Mouse (Mus musculus): ENCODE measurements around the gene Itpr2. TPM values are rescaled to one million over a fixed set of nuclear protein-coding genes. Genes with fewer than 3 reads are reported as not detected.

Itpr2 gene
- polyA plus RNA-seq, 1 experiment, result 6.6 TPM

DNA sequence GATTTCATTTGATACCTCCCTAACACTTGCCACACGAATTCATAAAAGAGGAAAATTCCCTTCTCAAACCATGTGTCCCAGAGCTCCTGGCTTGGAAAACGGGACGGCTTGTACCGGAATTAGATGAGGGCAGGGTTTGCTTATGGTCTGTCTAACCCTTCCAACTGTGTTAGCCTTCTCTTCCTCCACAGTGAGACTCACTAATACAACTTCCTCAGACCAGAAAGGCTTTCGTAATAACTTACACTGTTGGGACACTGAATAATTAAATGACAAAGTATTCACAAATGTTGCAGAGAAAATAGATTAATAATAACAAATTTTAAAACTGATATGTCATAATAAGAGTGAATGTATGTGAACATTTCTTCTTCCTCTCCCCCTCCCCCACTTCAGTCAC lies 187.7 kb downstream of the Itpr2 start:
- H3K27ac ChIP-seq (ENCODE audit: insufficient read depth, low read length), result no peak overlapping the region
- H3K27me3 ChIP-seq (ENCODE audit: control insufficient read depth, insufficient read depth, low read length), result no peaks in the 10 kb centered on the region
- no peaks in the 10 kb centered on the region for H3K4me1 ChIP-seq (ENCODE audit: control insufficient read depth, insufficient read depth, low read length)
- 81% methylated on average over 5 of the region's 5 CpGs for WGBS
- TF ChIP-seq CTCF (IDR thresholded peaks at IDR 0.05; ENCODE audit: borderline replicate concordance, insufficient read depth, low read depth, low read length) (no peak), POLR2A (IDR thresholded peaks at IDR 0.05; ENCODE audit: borderline replicate concordance, insufficient read depth, low read length) (no peak)
- DNase-seq, result no peak
- H3K4me3 ChIP-seq (replicated peaks; ENCODE audit: insufficient read depth, low read depth, low read length), result no peak overlapping the region

- WGBS, result 94% methylated on average over 4 of the region's 4 CpGs
Measured at GRCm38 (mm10) chr6:146313396-146313795, 188.6 kb downstream of the Itpr2 start.

DNA sequence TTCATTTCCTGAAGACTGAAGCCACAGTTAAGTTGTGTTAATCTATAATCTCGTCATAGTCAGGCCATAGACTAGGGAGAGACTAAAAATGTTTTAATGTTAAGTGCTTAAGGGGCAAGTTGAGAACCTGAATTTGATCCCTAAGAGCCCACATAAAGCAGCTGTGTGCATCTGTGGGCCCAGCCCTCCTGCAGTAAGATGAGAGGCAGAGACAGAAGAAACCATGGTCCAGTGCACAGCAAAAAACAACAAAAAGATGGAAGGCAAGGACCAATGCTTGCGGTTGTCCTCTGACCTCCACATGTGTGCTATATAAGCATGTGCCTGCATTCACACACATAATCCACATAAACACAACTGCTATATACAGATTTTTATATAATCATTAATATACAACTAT lies 191.8 kb downstream of the Itpr2 start:
- H3K27me3 ChIP-seq (ENCODE audit: control insufficient read depth, insufficient read depth, low read length), result no peaks in the 10 kb centered on the region
- DNase-seq, result no peak
- H3K4me1 ChIP-seq (ENCODE audit: control insufficient read depth, insufficient read depth, low read length), result no peaks in the 10 kb centered on the region
- H3K4me3 ChIP-seq (replicated peaks; ENCODE audit: insufficient read depth, low read depth, low read length), result no peak overlapping the region
- H3K27ac ChIP-seq (ENCODE audit: insufficient read depth, low read length), result no peak overlapping the region
- TF ChIP-seq CTCF (IDR thresholded peaks at IDR 0.05; ENCODE audit: borderline replicate concordance, insufficient read depth, low read depth, low read length) (no peak), POLR2A (IDR thresholded peaks at IDR 0.05; ENCODE audit: borderline replicate concordance, insufficient read depth, low read length) (no peak)
- 73% methylated on average over 2 of the region's 2 CpGs for whole genome bisulfite sequencing

More at GRCm38 (mm10) chr6:146313396-146313795, 188.6 kb downstream of the Itpr2 start:
- no peak for DNase-seq
- no peaks in the 10 kb centered on the region for H3K4me1 ChIP-seq (ENCODE audit: control insufficient read depth, insufficient read depth, low read length)
- H3K4me3 ChIP-seq (replicated peaks; ENCODE audit: insufficient read depth, low read depth, low read length), result no peak overlapping the region
- no peaks in the 10 kb centered on the region for H3K27me3 ChIP-seq (ENCODE audit: control insufficient read depth, insufficient read depth, low read length)
- H3K27ac ChIP-seq (ENCODE audit: insufficient read depth, low read length), result no peak overlapping the region
- TF ChIP-seq POLR2A (IDR thresholded peaks at IDR 0.05; ENCODE audit: borderline replicate concordance, insufficient read depth, low read length), result no peak
- TF ChIP-seq CTCF (IDR thresholded peaks at IDR 0.05; ENCODE audit: borderline replicate concordance, insufficient read depth, low read depth, low read length), result no peak

- TF ChIP-seq POLR2A (IDR thresholded peaks at IDR 0.05; ENCODE audit: borderline replicate concordance, insufficient read depth, low read length) (no peak), CTCF (IDR thresholded peaks at IDR 0.05; ENCODE audit: borderline replicate concordance, insufficient read depth, low read depth, low read length) (no peak)
- DNase-seq, result no peak
- WGBS, result 100% methylated on average over 1 of the region's 1 CpGs
- H3K27ac ChIP-seq (ENCODE audit: insufficient read depth, low read length), result no peak overlapping the region
- no peak overlapping the region for H3K4me3 ChIP-seq (replicated peaks; ENCODE audit: insufficient read depth, low read depth, low read length)
- H3K4me1 ChIP-seq (ENCODE audit: control insufficient read depth, insufficient read depth, low read length), result no peaks in the 10 kb centered on the region
- no peaks in the 10 kb centered on the region for H3K27me3 ChIP-seq (ENCODE audit: control insufficient read depth, insufficient read depth, low read length)
Measured at GRCm38 (mm10) chr6:146309335-146309734, 192.7 kb downstream of the Itpr2 start.

- WGBS, result 79% methylated on average over 3 of the region's 3 CpGs
- Histone ChIP-seq H3K27ac (ENCODE audit: insufficient read depth, low read length) (no peak overlapping the region), H3K4me3 (replicated peaks; ENCODE audit: insufficient read depth, low read depth, low read length) (no peak overlapping the region), H3K27me3 (ENCODE audit: control insufficient read depth, insufficient read depth, low read length) (no peaks in the 10 kb centered on the region), H3K4me1 (ENCODE audit: control insufficient read depth, insufficient read depth, low read length) (peaks cover 4% of the 10 kb centered on the region)
- no peak for TF ChIP-seq POLR2A (IDR thresholded peaks at IDR 0.05; ENCODE audit: borderline replicate concordance, insufficient read depth, low read length)
- no peak for TF ChIP-seq CTCF (IDR thresholded peaks at IDR 0.05; ENCODE audit: borderline replicate concordance, insufficient read depth, low read depth, low read length)
- no peak for DNase-seq
Measured at GRCm38 (mm10) chr6:146305995-146306394, 196.0 kb downstream of the Itpr2 start.

DNA sequence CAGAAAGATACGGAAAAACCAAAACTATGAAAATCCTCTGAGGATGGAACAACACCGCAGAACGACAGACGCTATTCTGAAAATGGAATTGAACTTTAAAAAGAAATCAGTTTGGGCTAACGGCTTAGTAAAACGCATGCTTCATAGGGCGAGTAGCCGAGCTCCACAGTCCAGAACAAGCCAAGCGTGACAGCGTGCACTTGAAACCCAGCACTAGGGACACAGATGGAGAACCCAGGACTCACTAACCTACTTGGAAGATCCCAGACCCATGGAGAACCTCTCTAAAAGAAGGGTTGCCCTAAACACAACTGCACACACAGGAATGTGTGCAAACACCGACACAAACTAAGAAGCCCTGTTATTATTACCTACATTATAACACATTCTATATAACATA lies 197.9 kb downstream of the Itpr2 start:
- Histone ChIP-seq H3K4me1 (ENCODE audit: control insufficient read depth, insufficient read depth, low read length) (peaks cover 4% of the 10 kb centered on the region), H3K27ac (ENCODE audit: insufficient read depth, low read length) (no peak overlapping the region), H3K4me3 (replicated peaks; ENCODE audit: insufficient read depth, low read depth, low read length) (no peak overlapping the region), H3K27me3 (ENCODE audit: control insufficient read depth, insufficient read depth, low read length) (no peaks in the 10 kb centered on the region)
- TF ChIP-seq POLR2A (IDR thresholded peaks at IDR 0.05; ENCODE audit: borderline replicate concordance, insufficient read depth, low read length) (no peak), CTCF (IDR thresholded peaks at IDR 0.05; ENCODE audit: borderline replicate concordance, insufficient read depth, low read depth, low read length) (no peak)
- no peak for DNase-seq
- 65% methylated on average over 11 of the region's 11 CpGs for whole genome bisulfite sequencing

GRCm38 (mm10) chr6:146303336-146303735 lies 198.7 kb downstream of the Itpr2 start:
- TF ChIP-seq CTCF (IDR thresholded peaks at IDR 0.05; ENCODE audit: borderline replicate concordance, insufficient read depth, low read depth, low read length) (no peak), POLR2A (IDR thresholded peaks at IDR 0.05; ENCODE audit: borderline replicate concordance, insufficient read depth, low read length) (no peak)
- H3K4me3 ChIP-seq (replicated peaks; ENCODE audit: insufficient read depth, low read depth, low read length), result no peak overlapping the region
- no peak for DNase-seq
- peaks cover 4% of the 10 kb centered on the region for H3K4me1 ChIP-seq (ENCODE audit: control insufficient read depth, insufficient read depth, low read length)
- WGBS, result 24% methylated on average over 2 of the region's 2 CpGs
- no peak overlapping the region for H3K27ac ChIP-seq (ENCODE audit: insufficient read depth, low read length)
- H3K27me3 ChIP-seq (ENCODE audit: control insufficient read depth, insufficient read depth, low read length), result no peaks in the 10 kb centered on the region

- TF ChIP-seq CTCF (IDR thresholded peaks at IDR 0.05; ENCODE audit: borderline replicate concordance, insufficient read depth, low read depth, low read length), result no peak
- no peak for TF ChIP-seq POLR2A (IDR thresholded peaks at IDR 0.05; ENCODE audit: borderline replicate concordance, insufficient read depth, low read length)
- Histone ChIP-seq H3K4me3 (replicated peaks; ENCODE audit: insufficient read depth, low read depth, low read length) (no peak overlapping the region), H3K4me1 (ENCODE audit: control insufficient read depth, insufficient read depth, low read length) (peaks cover 4% of the 10 kb centered on the region), H3K27ac (ENCODE audit: insufficient read depth, low read length) (no peak overlapping the region), H3K27me3 (ENCODE audit: control insufficient read depth, insufficient read depth, low read length) (no peaks in the 10 kb centered on the region)
- DNase-seq, result no peak
- 72% methylated on average over 8 of the region's 8 CpGs for WGBS
Measured at GRCm38 (mm10) chr6:146302574-146303130, 199.4 kb downstream of the Itpr2 start.

All from cerebellum, adult 2 months (tissue).